Mouse (Mus musculus): ENCODE data around the gene Srgap1. TPM values are rescaled to one million over a fixed set of nuclear protein-coding genes. Genes with fewer than 3 reads are reported as not detected.
A peak's percentile ranks its signal among the peaks of the same experiment; 100 is the strongest.

Gene Srgap1
- polyA plus RNA-seq (2015; fragmentation: Nextera tagmentation; extraction: Ambion mirVana), result 0.66 and 0.70 TPM in 2 replicates

DNA sequence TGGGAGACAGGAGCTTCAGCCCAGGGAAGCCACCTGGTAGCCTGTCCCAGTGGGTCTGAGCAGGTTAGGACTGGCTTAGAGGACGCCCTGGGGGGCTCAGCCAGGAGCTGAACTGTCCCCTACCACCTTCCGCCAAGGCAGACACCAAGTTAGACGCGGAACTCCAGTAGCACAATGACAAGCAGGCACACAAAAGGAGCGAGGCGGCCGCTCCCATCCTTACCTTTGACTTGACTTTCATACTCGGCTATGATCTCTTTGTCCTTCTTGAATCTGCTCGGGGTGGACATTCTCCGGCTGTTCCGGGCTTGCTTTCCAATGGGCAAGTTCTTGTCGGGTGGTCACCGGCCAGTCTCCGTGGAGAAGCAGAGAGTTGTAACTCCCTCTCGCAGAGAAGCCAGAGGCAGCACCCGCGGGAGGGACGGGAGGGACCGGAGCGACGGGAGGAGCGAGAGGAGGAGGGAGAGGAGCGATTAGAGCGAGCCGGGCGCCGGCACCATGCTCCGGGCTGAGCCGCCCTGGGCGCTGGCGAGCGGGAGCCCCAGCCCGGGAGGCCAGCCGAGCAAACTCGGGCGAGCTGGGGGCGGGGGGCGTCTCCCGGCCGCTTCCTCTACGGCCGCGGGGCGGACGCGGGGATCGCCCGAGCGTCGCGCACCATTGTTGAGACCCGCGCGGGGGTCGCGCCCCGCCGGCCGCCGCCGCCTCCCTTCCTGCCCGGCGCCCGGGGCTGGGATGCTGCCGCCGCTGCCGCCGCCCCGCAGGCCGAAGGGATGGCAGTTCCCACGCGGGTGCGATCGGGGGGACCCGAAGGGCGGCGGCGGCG, at the start of gene Srgap1:
Gene Srgap1, minus strand, starts transcription at position 412 of the 823 bp plus-strand sequence.
- DNase-seq (ENCODE audit: low spot score), result peak; percentile 17

DNA sequence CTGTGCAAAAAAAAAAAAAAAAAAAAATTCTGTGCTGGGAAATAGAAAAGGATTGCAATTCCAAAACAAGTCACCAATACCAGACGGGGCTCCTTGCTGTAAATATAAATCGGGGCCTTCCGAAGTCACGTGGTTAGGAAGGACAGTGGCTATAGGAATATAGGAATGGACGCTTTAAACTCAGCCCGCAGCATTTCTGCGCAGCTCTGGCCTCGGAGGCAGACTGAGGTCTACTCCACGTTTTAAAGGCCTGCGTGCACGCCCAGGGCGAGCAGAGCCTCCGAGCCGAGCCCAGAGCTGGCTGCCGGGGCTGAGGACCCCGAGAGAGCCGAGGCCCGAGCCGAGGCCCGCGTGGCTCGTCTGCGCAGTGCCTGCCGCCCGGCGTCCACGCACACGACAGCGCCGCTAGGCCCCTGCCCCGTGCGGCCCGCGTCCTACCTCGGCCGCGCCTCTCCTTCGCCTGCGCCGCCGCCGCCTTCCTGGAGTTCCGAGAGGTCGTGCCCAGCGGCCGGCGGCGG, 49.4 kb upstream of the Srgap1 start:
- no peak for DNase-seq (ENCODE audit: low spot score)

DNA sequence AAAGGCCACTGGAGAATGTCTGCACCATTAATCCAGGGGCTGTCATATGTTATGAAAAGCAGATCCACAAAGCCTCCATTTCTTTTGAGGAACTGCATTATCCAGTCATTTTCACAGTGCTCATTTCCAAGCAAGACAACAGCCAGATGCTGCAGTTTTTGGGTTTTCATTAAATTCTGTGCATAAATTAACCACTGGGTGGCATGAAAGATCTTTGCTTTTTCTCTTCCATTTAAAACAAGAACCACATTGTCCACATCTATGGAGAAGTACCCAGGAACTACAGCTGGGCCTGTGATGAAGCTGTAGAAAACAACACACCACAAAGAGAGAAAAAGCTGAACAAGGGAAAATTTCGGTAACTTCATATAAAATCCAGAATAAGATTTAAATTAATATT, 43.4 kb upstream of the Srgap1 start:
- DNase-seq (ENCODE audit: low spot score), result no peak

DNA sequence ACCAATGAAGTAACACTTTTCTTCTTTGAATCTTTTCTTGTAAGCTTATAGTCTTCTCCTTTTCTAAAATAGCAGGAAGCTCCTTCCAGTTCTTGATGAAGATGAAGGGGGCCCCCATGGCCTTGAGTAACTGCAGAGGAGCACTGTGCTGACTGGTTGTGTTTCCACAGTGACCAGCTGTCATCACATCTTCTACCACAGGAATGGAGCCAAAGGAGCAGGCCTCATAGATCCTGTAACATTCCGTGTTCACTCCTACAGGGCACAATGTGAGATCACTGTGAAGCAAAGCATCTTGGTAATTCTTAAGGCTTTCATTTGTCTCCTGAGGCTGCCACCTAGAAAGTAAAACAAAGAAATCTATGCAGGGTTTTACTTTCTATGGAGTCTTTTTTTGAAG, 34.2 kb upstream of the Srgap1 start:
- DNase-seq (ENCODE audit: low spot score), result no peak

DNA sequence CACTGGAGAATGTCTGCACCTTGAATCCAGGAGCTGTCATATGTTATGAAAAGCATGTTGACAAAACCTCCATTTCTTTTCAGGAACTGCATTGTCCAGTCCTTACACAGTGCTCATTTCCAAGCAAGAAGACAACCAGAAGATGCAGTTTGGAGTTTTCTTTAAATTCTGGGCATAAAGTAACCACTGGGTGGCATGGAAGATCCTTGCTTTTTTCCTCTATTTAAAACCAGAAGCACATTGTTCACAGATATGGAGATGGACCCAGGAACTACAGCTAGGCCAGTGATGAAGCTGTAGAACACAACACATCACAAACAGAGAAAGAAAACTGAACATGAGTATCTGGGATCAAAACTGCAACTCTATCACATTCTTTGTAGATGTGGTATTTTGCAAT, 22.0 kb upstream of the Srgap1 start:
- DNase-seq (ENCODE audit: low spot score), result no peak

DNA sequence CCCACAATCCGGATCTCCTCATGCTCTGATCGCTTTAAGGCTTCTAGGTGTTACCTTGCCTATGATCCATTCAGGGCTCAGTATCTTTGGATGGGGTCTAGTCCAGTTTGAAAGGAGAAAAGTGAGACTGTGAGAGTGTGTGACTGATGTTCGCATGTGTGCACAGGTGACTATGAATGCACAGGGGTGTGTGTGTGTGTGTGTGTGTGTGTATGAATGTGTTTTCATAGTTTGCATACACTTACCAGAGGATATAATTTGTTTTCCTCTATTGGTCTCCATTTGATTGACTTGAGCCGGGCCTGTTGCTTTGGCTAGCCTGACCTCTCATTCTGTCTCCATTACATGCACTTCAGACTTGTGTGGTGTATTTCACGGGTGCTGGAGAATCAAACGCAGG, 8.7 kb upstream of the Srgap1 start:
- DNase-seq (ENCODE audit: low spot score), result no peak

DNA sequence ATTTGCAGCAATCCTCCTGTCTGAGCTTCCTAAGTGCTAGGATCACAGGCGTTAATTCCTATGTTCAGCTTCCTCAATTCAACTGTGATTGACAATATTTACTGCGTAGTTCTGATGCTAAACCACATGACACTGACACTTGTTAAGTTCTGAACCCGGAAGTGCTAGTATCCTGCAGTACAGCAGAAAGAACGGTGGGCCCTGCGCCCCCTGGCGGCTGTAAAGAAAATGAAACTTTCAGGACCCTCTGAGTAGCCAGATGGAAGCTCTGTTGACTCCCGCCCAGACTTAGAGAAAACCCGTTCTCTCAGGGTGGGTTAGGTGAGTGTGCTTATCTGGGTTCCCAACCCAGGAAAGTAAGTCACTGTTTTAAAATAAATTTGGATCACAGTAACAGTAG, 7.4 kb upstream of the Srgap1 start:
- DNase-seq (ENCODE audit: low spot score), result peak; percentile 81

DNA sequence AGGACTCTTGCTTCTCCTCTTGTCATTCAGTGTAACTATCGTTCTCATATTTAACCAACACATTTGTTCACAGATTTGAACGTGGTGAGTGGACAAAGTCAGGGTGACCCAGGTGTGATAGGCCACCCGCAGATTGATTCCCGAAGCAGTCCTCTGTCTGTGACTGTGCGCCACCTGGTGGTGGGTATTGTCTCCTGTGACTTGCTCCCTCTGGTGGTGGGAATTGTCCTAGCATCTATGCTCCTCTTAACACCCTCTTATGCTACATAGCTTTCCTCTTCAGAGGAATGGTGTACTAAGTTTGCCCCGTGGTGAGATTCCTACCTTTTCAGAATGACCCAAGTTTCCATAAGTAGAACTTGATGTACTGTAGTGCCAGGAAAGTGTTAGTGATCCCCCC, 4.7 kb upstream of the Srgap1 start:
- peak; percentile 80 for DNase-seq (ENCODE audit: low spot score)

DNA sequence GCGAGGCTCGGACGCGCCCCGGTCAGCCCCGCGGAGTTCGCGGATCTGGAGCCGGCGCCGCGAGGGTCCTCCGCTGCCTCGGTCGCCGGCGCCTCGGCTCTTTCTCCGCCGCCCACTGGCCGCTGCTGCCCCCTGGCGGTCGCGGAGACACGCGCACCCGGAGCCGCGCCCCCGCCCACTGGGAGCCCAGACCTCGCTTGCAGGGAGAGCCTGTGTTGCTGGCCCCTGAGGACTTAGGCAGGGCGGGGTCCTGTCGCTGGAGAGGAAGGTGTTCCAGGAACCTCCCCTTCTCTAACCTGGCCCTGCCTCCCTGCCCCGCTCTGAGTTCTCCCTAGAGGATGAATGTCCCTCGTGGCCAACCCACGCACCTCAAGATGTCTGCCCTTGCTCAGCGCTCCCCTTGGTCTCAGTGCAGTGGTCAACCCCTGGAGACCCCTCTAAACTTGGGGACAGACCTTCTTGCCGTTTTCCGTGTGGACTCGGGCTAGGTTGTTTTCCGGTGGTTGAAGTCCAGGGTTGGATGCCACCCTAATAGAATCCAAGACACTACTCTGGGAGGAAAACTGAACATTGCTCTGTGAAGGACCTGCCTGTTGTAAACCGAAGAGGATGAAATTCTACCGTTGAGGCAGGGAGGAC, 731 bp upstream of the Srgap1 start:
- DNase-seq (ENCODE audit: low spot score), result peak; percentile 66

DNA sequence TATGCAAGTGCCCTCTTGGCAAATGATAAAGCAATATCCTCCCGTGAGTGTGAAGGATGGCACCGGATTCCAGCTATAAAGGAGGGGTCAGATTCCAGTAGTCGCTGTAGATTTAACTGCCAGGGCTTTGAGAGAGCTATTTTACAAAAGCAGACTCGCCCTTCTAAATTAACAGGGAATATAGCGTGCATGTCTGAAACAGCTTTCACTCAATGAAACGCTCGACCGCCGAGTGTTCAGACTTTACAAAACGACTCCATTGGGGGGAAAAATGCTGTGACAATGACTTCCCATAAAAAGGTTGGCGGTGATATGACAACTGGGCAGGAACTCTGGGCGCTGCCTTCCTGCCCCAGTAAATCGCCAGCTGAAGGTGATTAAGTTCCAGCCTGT, 608 bp downstream of the Srgap1 start:
- DNase-seq (ENCODE audit: low spot score), result no peak

DNA sequence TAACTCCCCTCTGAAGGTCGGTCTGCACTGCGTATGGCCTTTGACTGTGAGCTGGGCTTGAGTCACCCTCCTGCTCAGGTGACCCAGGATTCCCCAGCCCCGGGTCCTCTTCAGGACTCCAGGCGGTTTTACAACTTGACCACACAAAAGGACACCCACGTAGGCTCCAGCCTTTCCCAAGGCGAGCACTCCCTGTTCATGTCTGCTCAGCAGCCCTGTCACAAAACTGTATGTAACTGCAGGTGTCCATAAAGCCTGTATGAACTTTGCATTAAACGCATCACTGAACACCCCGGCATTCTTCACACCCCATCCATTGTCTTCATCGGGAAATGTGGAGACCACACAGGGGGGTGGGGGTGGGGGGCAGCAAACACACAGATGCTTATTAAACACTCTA, 1.2 kb downstream of the Srgap1 start:
- no peak for DNase-seq (ENCODE audit: low spot score)

DNA sequence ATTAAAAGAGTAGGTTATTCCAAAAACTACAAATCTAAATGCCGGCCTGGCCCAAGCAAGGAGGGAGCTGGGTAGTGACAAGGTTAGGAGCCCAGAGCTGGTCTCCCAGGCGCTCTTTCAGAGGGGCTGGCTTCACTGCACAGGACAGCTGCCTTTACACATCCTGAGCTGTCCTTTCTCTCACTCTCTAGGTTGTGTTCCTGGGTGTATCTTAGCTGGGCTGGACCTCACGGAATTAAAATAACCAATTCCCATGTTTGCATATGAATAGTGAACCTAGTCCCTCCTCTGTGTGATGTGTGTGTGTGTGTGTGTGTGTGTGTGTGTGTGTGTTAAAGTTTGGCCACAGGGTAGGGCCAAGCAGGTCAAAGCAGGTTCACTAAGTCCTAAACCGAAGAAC, 2.2 kb downstream of the Srgap1 start:
- no peak for DNase-seq (ENCODE audit: low spot score)

DNA sequence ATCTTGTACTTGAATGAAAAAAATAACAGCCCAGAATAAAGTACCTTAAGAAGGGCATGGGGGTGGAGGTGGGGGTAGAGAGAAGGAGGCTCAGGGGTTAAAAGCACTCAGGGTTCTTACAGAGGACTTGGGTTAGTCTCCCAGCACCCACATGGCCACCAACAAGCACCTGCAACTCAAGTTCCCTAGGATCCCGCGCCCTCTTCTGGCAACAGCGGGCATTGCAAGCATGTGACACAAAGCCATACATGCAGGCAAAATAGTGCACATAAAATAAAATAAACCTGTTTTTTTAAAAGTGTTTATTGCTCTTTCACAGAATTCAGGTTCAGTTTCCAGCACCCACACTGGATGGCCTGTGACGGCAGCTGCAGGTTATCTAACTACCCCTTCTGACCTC, 6.7 kb downstream of the Srgap1 start:
- no peak for DNase-seq (ENCODE audit: low spot score)

DNA sequence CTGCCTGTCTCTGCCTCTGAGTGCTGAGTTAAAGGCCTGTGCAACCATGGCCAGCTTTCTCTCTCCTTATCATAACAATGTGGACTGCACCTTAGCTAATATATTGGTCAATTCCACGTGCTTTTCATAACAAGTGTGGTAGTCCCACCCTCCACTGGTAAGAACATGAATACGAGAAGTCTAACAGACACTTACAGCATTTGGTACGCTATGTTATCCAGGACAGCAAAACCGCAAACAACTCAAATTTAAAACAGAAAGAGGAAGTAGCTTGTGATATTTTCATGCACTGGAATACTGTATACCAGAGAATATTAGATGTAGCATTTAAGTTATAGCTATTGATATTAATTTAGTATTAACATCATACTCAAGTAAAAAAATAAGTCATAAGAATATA, 7.5 kb downstream of the Srgap1 start:
- no peak for DNase-seq (ENCODE audit: low spot score)

DNA sequence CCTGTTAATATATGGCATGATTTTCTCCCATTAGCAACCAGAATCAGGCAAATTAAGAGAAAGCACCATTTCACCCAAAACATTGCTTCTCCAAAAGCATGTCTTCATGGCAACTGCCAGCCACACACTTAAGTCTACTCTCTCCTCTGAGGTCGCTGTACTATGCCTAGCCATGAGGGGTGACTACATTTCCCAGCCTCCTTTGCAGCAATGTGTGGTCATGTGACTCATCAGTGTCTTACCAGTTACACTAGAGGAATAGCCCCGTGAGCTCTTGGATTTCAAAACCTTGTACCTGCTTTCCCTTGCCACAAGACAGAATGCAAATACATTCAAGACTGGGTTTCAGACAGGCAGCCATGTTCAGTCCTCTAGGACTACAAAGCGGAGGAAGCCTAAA, 8.6 kb downstream of the Srgap1 start:
- DNase-seq (ENCODE audit: low spot score), result no peak

DNA sequence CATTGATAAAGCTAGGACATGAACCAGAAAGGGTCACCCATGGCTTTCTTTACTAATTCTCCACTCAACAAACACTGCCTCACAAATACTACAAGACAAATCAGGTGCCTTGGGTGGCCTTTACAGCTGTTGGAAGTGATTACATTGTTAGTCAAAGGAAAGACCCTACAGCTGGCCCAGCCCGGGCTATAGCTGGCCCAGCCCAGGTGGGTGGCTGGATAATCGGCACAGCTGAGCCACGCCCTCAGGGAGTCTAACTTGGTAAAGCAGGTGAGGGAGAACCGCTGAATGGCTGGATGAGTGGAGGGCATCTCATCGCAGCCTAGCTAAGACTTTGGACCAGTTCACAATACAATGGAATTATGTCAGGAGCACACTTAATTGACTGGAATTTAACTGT, 13.8 kb downstream of the Srgap1 start:
- no peak for DNase-seq (ENCODE audit: low spot score)

DNA sequence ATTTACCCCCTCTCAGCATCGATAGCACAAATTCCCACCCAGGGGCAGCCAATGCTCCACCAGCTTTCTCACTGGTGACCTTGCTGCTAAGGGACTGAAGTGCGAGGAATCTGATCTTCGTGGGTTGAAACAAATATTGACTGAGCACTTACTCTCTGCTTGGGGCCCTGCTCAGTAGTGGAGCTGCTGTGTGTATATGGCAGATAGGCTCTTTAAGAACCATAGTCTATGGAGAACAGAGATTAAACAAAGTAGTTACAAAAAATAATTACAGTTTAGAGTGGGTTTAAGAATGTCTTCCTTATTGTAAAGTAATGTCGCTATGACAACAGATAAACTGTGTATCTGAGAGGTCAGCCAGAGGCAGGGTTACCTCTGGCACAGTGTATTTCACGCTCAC, 16.7 kb downstream of the Srgap1 start:
- DNase-seq (ENCODE audit: low spot score), result no peak

DNA sequence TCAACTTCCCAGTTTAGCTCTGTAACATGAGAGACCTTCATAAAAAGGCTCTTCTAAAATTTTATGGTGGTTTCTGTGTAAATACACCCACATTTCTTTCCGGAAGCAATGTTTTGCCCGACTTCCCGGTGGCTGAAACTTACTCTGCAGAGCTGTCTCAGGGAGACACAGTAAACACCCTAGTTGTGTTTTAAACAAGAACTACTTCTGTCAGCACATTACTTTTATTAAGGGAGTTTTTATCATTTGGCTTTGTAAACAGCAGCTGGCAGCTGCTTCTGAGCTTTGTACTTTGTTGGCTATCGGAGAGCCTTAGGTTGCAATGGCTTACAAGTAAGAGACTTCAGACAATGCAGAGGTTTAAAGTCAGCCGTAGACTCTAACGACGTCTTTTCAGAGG, 17.4 kb downstream of the Srgap1 start:
- no peak for DNase-seq (ENCODE audit: low spot score)

DNA sequence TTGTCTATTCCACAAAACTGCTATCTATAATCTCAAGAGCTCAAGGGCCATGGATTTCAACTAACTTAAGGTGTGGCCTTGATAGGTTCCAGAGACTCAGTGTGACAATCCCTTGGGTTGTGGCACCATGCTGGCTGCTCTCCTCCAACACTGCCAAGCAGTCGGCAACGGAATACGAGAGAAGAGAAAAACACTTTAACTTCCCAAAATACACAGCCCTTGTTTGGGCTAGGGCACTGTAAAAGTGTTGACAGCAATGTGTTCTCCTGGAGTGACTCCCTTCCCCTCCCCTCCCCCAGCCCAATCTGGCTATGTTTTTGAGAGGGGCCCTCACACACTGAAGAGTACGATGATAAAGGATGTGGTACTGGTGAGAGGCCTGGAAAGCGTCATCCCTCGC, 21.9 kb downstream of the Srgap1 start:
- no peak for DNase-seq (ENCODE audit: low spot score)

DNA sequence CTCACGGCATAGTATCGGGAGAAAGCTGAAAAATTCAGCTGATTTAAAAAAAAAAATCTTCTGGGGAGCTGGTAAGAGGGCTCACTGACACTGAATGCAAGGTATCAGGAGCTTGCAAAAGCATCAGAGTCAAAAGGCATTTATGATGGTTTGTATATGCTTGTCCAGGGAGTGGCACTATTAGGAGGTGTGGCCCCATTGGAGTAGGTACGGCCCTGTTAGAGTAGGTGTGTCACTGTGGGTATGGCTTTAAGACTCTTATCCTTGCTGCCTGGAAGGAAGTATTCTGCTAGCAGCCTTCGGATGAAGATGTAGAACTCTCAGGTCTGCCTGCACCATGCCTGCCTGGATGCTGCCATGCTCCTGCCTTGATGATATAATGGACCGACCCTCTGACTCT, 26.2 kb downstream of the Srgap1 start:
- DNase-seq (ENCODE audit: low spot score), result no peak

DNA sequence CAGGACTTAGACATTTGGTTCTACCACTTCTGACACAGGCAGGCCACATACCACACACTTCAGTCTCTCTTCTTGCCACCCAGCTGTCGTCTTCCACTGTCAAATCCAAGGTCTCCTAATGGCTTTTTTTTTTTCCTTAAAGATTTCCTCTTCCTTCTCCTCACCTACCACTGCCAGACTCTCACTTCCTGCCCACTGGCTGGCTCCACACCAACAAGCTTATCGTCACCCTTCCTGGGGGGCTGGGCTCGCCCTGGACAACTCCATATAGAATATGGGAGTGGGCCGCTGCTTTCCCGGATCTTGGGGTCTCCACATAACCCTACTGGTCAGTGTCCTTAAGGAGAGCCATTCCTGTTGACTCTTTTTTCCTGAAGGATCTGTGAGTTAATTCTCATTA, 26.9 kb downstream of the Srgap1 start:
- no peak for DNase-seq (ENCODE audit: low spot score)

DNA sequence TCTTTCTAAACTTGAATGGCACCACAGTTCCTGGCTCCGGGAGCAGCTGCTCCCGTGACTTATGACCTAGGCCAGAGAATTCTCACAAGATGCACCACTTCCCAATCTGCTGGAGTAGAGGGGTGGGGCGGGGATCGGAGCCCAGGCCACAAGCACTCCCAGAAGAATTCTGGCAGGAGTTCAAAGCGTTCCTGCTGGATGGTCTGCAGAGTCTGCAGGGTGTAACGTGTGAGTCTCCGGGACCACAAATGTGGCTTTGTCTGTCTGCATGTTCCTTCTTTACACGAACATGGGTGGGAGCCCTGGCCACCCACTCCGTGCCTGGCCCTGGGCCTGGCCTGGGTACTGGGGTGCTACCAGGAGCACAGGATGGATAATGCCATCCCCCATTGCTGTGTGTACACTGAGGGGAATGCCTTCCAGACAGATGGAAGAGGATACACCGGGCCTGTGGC, 28.5 kb downstream of the Srgap1 start:
- DNase-seq (ENCODE audit: low spot score), result no peak

DNA sequence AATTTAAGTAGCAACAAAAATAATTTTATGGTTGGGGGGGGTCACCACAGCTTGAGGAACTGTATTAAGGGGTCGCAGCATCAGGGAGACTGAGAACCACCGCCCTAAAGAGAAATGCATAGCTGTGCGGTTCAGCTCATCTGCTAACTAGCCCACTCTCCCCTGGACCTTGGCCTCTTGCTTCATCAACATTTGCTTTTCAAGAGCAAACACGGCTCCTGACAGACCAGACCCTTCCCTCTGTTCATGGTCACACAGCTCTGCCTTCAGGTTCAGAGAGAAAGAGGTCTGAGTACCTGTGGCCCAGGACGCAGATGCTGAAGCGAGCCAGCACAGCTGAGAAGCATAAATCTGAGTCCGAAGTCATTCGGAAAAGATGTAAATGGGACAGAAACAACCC, 29.4 kb downstream of the Srgap1 start:
- no peak for DNase-seq (ENCODE audit: low spot score)
